ENCODE assay signal across 12 mouse cellular contexts in the genomic region with DNA sequence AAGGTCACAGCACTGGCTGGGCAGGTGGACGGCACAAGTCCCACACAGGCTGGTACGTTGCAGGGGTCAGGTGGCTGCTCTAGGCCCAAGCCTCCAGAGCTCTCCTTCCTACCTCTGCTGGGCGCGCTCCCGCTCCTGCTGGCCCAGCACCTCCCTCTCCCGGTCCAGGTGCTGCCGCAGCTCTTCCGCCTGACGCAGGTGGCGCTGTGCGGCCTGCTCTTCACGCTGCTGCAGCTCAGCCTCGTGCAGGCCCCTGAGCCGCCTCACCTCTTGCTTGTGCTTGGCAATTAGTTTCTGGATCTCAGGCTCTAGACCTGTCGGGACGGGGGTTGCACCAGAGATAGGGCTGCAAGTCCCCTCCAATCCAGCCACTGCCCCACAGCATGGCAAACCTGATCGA. TPM values are rescaled to one million over a fixed set of nuclear protein-coding genes. Genes with fewer than 3 reads are reported as not detected.
DNase-seq lines count a peak whose midpoint lies in the region; ATAC-seq and TF ChIP-seq lines count a peak whose summit lies in the region.
"Had no signal": no experiment of that assay in that cellular context is flagged by ENCODE, and none has a peak within 500 bp of the region (broad histone marks: within the 10 kb centered on the region; RNA-seq: fewer than 3 reads in every experiment).

No protein-coding gene starts in this region.

- H3K4me1 ChIP-seq in heart, embryonic 12.5 days (replicated peaks): peaks cover 16% of the 10 kb centered on the region
- H3K4me1 ChIP-seq in heart, embryonic 11.5 days (ENCODE audit: control insufficient read depth, insufficient read depth, low read length): peaks cover 7% of the 10 kb centered on the region; the same call in 1 of the 2 replicates
- no peaks in the 10 kb centered on the region for H3K4me1 ChIP-seq in midbrain, embryonic 13.5 days (replicated peaks)
- no peaks in the 10 kb centered on the region for H3K4me1 ChIP-seq in midbrain, embryonic 15.5 days
- no peaks in the 10 kb centered on the region for H3K4me1 ChIP-seq in limb, embryonic 11.5 days (ENCODE audit: control insufficient read depth, insufficient read depth, low read length)
- H3K4me1 ChIP-seq: liver, embryonic 15.5 days had no signal

- 0 out of 2 replicates have a peak, but pooled peaks have one; percentile 17 for ATAC-seq in heart, embryonic 12.5 days (ENCODE audit: insufficient number of reproducible peaks, low FRiP score)
- no peak for ATAC-seq in heart, embryonic 11.5 days (replicated peaks; ENCODE audit: insufficient number of reproducible peaks, low FRiP score, low TSS enrichment)
- peak; percentile 27; the same call in 1 of the 2 replicates for ATAC-seq in midbrain, embryonic 13.5 days
- ATAC-seq in midbrain, embryonic 15.5 days (replicated peaks): no peak
- ATAC-seq in limb, embryonic 11.5 days (ENCODE audit: insufficient number of reproducible peaks, low FRiP score, low TSS enrichment, low read depth): no peak

- H3K9me3 ChIP-seq in heart, embryonic 12.5 days (replicated peaks): no peaks in the 10 kb centered on the region
- no peaks in the 10 kb centered on the region for H3K9me3 ChIP-seq in heart, embryonic 11.5 days (replicated peaks; ENCODE audit: control insufficient read depth, low read length)
- no peaks in the 10 kb centered on the region for H3K9me3 ChIP-seq in midbrain, embryonic 13.5 days
- H3K9me3 ChIP-seq in midbrain, embryonic 15.5 days: no peaks in the 10 kb centered on the region
- H3K9me3 ChIP-seq in limb, embryonic 11.5 days (ENCODE audit: control insufficient read depth, low read length): no peaks in the 10 kb centered on the region
- H3K9me3 ChIP-seq: liver, embryonic 15.5 days had no signal

- H3K4me2 ChIP-seq in heart, embryonic 12.5 days: no peak overlapping the region
- no peak overlapping the region for H3K4me2 ChIP-seq in heart, embryonic 11.5 days
- H3K4me2 ChIP-seq in midbrain, embryonic 13.5 days (replicated peaks): no peak overlapping the region
- H3K4me2 ChIP-seq in midbrain, embryonic 15.5 days: no peak overlapping the region
- H3K4me2 ChIP-seq in limb, embryonic 11.5 days (ENCODE audit: low read depth, severe bottlenecking): no peak overlapping the region
- H3K4me2 ChIP-seq: liver, embryonic 15.5 days had no signal

- peak; percentile 19 for DNase-seq in brain, embryonic 14.5 days (ENCODE audit: low read depth)
- DNase-seq in limb, embryonic 11.5 days (ENCODE audit: low spot score): peak; percentile 49
- DNase-seq in kidney, adult 11 months: no peak
- DNase-seq: heart, adult 11 months; heart, postnatal 36 days; kidney, adult 8-10 months had no signal

- TF ChIP-seq CTCF in brain, embryonic 14.5 days (IDR thresholded peaks at IDR 0.05; ENCODE audit: borderline replicate concordance, extremely low read depth, insufficient read depth, insufficient read length): peak; percentile 26; the same call in 1 of the 2 replicates

- no peak overlapping the region for H3K4me3 ChIP-seq in heart, embryonic 12.5 days
- H3K4me3 ChIP-seq in heart, embryonic 11.5 days (ENCODE audit: low read depth, low read length): no peak overlapping the region
- H3K4me3 ChIP-seq in midbrain, embryonic 13.5 days (replicated peaks): no peak overlapping the region
- no peak overlapping the region for H3K4me3 ChIP-seq in midbrain, embryonic 15.5 days
- no peak overlapping the region for H3K4me3 ChIP-seq in limb, embryonic 11.5 days (ENCODE audit: low read depth, low read length)
- H3K4me3 ChIP-seq: liver, embryonic 15.5 days had no signal

- H3K27ac ChIP-seq in heart, embryonic 12.5 days (ENCODE audit: poor library complexity, severe bottlenecking): no peak overlapping the region
- no peak overlapping the region for H3K27ac ChIP-seq in heart, embryonic 11.5 days (ENCODE audit: low read depth, low read length)
- H3K27ac ChIP-seq in midbrain, embryonic 13.5 days: no peak overlapping the region
- H3K27ac ChIP-seq in midbrain, embryonic 15.5 days: no peak overlapping the region
- H3K27ac ChIP-seq in limb, embryonic 11.5 days (replicated peaks; ENCODE audit: low read depth, low read length): no peak overlapping the region
- H3K27ac ChIP-seq: liver, embryonic 15.5 days had no signal

- H3K9ac ChIP-seq in heart, embryonic 12.5 days: no peak overlapping the region
- no peak overlapping the region for H3K9ac ChIP-seq in heart, embryonic 11.5 days (ENCODE audit: low read depth, low read length)
- no peak overlapping the region for H3K9ac ChIP-seq in midbrain, embryonic 13.5 days (replicated peaks)
- H3K9ac ChIP-seq in midbrain, embryonic 15.5 days: no peak overlapping the region
- H3K9ac ChIP-seq in limb, embryonic 11.5 days (ENCODE audit: low read length): no peak overlapping the region
- H3K9ac ChIP-seq: liver, embryonic 15.5 days had no signal

- no peaks in the 10 kb centered on the region for H3K27me3 ChIP-seq in heart, embryonic 12.5 days (replicated peaks)
- H3K27me3 ChIP-seq in heart, embryonic 11.5 days (ENCODE audit: control insufficient read depth, insufficient read depth, low read length): no peaks in the 10 kb centered on the region
- H3K27me3 ChIP-seq in midbrain, embryonic 13.5 days: no peaks in the 10 kb centered on the region
- H3K27me3 ChIP-seq in midbrain, embryonic 15.5 days (replicated peaks): no peaks in the 10 kb centered on the region
- no peaks in the 10 kb centered on the region for H3K27me3 ChIP-seq in limb, embryonic 11.5 days (ENCODE audit: control insufficient read depth, insufficient read depth, low read length)
- H3K27me3 ChIP-seq: CH12.LX; liver, embryonic 15.5 days had no signal

- TF ChIP-seq POLR2A in brain, embryonic 14.5 days (IDR thresholded peaks at IDR 0.05; ENCODE audit: borderline replicate concordance, extremely low read depth, insufficient read depth, insufficient read length, poor library complexity, severe bottlenecking): no peak

- peaks cover 77% of the 10 kb centered on the region for H3K36me3 ChIP-seq in heart, embryonic 12.5 days
- H3K36me3 ChIP-seq in heart, embryonic 11.5 days (ENCODE audit: control insufficient read depth, insufficient read depth, low read length): peaks cover 17% of the 10 kb centered on the region; the same call in 1 of the 2 replicates
- peaks cover 100% of the 10 kb centered on the region for H3K36me3 ChIP-seq in midbrain, embryonic 13.5 days
- H3K36me3 ChIP-seq in midbrain, embryonic 15.5 days (replicated peaks): peaks cover 39% of the 10 kb centered on the region; the same call in 1 of the 2 replicates
- H3K36me3 ChIP-seq in limb, embryonic 11.5 days (ENCODE audit: control insufficient read depth, insufficient read depth, low read length): peaks cover 14% of the 10 kb centered on the region; the same call in 1 of the 2 replicates

- 66% methylated on average over 17 of the region's 17 CpGs for WGBS in heart, embryonic 12.5 days
- 51% methylated on average over 17 of the region's 17 CpGs for WGBS in heart, embryonic 11.5 days (ENCODE audit: insufficient replicate concordance)
- WGBS in midbrain, embryonic 13.5 days: 57% methylated on average over 17 of the region's 17 CpGs
- WGBS in midbrain, embryonic 15.5 days: 57% methylated on average over 17 of the region's 17 CpGs
- 51% methylated on average over 17 of the region's 17 CpGs for WGBS in limb, embryonic 11.5 days

RNA-seq across cellular contexts. Expression of gene Cep131, which starts 18.8 kb away (rescaled TPM):
- polyA plus RNA-seq in heart, embryonic 12.5 days (2016; fragmentation: Nextera tagmentation; extraction: Ambion mirVana): 18.7 and 19.2 TPM in 2 replicates
- polyA plus RNA-seq in heart, embryonic 11.5 days (2014; fragmentation: Nextera tagmentation; extraction: Ambion mirVana): 15.1 and 16.0 TPM in 2 replicates
- 29.3 and 37.9 TPM in 2 replicates for polyA plus RNA-seq in midbrain, embryonic 13.5 days (2015; fragmentation: Nextera tagmentation; extraction: Ambion mirVana)
- 35.0 and 35.6 TPM in 2 replicates for polyA plus RNA-seq in midbrain, embryonic 15.5 days (2015; fragmentation: Nextera tagmentation; extraction: Ambion mirVana)
- 34.7 and 43.3 TPM in 2 replicates for polyA plus RNA-seq in brain, embryonic 14.5 days (2012; rRNA removed)
- polyA plus RNA-seq in limb, embryonic 11.5 days (2014; fragmentation: Nextera tagmentation; extraction: Ambion mirVana): 30.5 and 33.7 TPM in 2 replicates

RNA-seq across cellular contexts. Expression of gene Aatk, which starts 20.9 kb away (rescaled TPM):
- polyA plus RNA-seq in heart, embryonic 12.5 days (2016; fragmentation: Nextera tagmentation; extraction: Ambion mirVana): 0.63 and 0.92 TPM in 2 replicates
- polyA plus RNA-seq in heart, embryonic 11.5 days (2014; fragmentation: Nextera tagmentation; extraction: Ambion mirVana): 0.24 and 0.35 TPM in 2 replicates
- 15.1 and 18.6 TPM in 2 replicates for polyA plus RNA-seq in midbrain, embryonic 13.5 days (2015; fragmentation: Nextera tagmentation; extraction: Ambion mirVana)
- 45.3 and 45.5 TPM in 2 replicates for polyA plus RNA-seq in midbrain, embryonic 15.5 days (2015; fragmentation: Nextera tagmentation; extraction: Ambion mirVana)
- 54.8 and 71.1 TPM in 2 replicates for polyA plus RNA-seq in brain, embryonic 14.5 days (2012; rRNA removed)
- polyA plus RNA-seq in limb, embryonic 11.5 days (2014; fragmentation: Nextera tagmentation; extraction: Ambion mirVana): 1.5 and 1.8 TPM in 2 replicates

RNA-seq across cellular contexts. Expression of gene Tepsin, which starts 30.7 kb away (rescaled TPM):
- 15.5 and 16.8 TPM in 2 replicates for polyA plus RNA-seq in heart, embryonic 12.5 days (2016; fragmentation: Nextera tagmentation; extraction: Ambion mirVana)
- 14.6 and 18.9 TPM in 2 replicates for polyA plus RNA-seq in heart, embryonic 11.5 days (2014; fragmentation: Nextera tagmentation; extraction: Ambion mirVana)
- 19.9 and 20.9 TPM in 2 replicates for polyA plus RNA-seq in midbrain, embryonic 13.5 days (2015; fragmentation: Nextera tagmentation; extraction: Ambion mirVana)
- polyA plus RNA-seq in midbrain, embryonic 15.5 days (2015; fragmentation: Nextera tagmentation; extraction: Ambion mirVana): 23.6 and 24.2 TPM in 2 replicates
- polyA plus RNA-seq in brain, embryonic 14.5 days (2012; rRNA removed): 47.4 and 59.4 TPM in 2 replicates
- polyA plus RNA-seq in limb, embryonic 11.5 days (2014; fragmentation: Nextera tagmentation; extraction: Ambion mirVana): 16.9 and 18.6 TPM in 2 replicates

RNA-seq across cellular contexts. Expression of gene Ndufaf8, which starts 30.9 kb away (rescaled TPM):
- 73.9 and 79.2 TPM in 2 replicates for polyA plus RNA-seq in heart, embryonic 12.5 days (2016; fragmentation: Nextera tagmentation; extraction: Ambion mirVana)
- 83.2 and 83.4 TPM in 2 replicates for polyA plus RNA-seq in heart, embryonic 11.5 days (2014; fragmentation: Nextera tagmentation; extraction: Ambion mirVana)
- polyA plus RNA-seq in midbrain, embryonic 13.5 days (2015; fragmentation: Nextera tagmentation; extraction: Ambion mirVana): 59.2 and 63.7 TPM in 2 replicates
- 51.4 and 53.5 TPM in 2 replicates for polyA plus RNA-seq in midbrain, embryonic 15.5 days (2015; fragmentation: Nextera tagmentation; extraction: Ambion mirVana)
- polyA plus RNA-seq in brain, embryonic 14.5 days (2012; rRNA removed): 28.0 and 39.0 TPM in 2 replicates
- polyA plus RNA-seq in limb, embryonic 11.5 days (2014; fragmentation: Nextera tagmentation; extraction: Ambion mirVana): 71.3 and 71.4 TPM in 2 replicates

Comparison
In these comparisons a context has a peak if more than half of its experiments do, and no peak if none do; other contexts are left out.
1. ATAC-seq: peak in heart, embryonic 12.5 days (single experiment) and midbrain, embryonic 13.5 days (single experiment); none in heart, embryonic 11.5 days (single experiment), midbrain, embryonic 15.5 days (single experiment) and limb, embryonic 11.5 days (single experiment).